Mouse (Mus musculus): ENCODE measurements around the gene Ctbp1. TPM values are rescaled to one million over a fixed set of nuclear protein-coding genes. Genes with fewer than 3 reads are reported as not detected.

Ctbp1 gene
- polyA plus RNA-seq (2015; fragmentation: Nextera tagmentation; extraction: Ambion mirVana): 206 and 213 TPM in 2 replicates

- peak; percentile 78 for ATAC-seq (ENCODE audit: insufficient read depth)
- peak within 1 kb of the TSS; percentile 98 for H3K27ac ChIP-seq (replicated peaks)
- WGBS (ENCODE audit: insufficient replicate concordance): under 1% methylated on average over 54 of the region's 57 CpGs
- H3K4me2 ChIP-seq: peak within 1 kb of the TSS; percentile 88
- no peaks in the 10 kb centered on the region for H3K27me3 ChIP-seq
- peak within 1 kb of the TSS; percentile 82 for H3K4me3 ChIP-seq (replicated peaks)
- H3K36me3 ChIP-seq (replicated peaks): peaks cover 25% of the 10 kb centered on the region
- H3K9me3 ChIP-seq (replicated peaks): no peaks in the 10 kb centered on the region
- H3K4me1 ChIP-seq (replicated peaks): peaks cover 69% of the 10 kb centered on the region
- H3K9ac ChIP-seq: peak within 1 kb of the TSS; percentile 92
Measured at GRCm38 (mm10) chr5:33274953-33275454, at the start of gene Ctbp1. TSS of gene Ctbp1 (minus strand) at chr5:33274994.

- Histone ChIP-seq H3K27ac (replicated peaks) (no peak overlapping the region), H3K4me1 (replicated peaks) (no peaks in the 10 kb centered on the region), H3K9me3 (replicated peaks) (no peaks in the 10 kb centered on the region), H3K4me2 (no peak overlapping the region), H3K4me3 (replicated peaks) (no peak overlapping the region), H3K9ac (no peak overlapping the region), H3K36me3 (replicated peaks) (no peaks in the 10 kb centered on the region), H3K27me3 (peaks cover 3% of the 10 kb centered on the region; the same call in 1 of the 2 replicates)
- ATAC-seq (ENCODE audit: insufficient read depth): no peak
- whole genome bisulfite sequencing (ENCODE audit: insufficient replicate concordance): 59% methylated on average over 2 of the region's 2 CpGs
Measured at GRCm38 (mm10) chr5:33324491-33324890, 49.7 kb upstream of the Ctbp1 start.

- no peaks in the 10 kb centered on the region for H3K9me3 ChIP-seq (replicated peaks)
- no peak overlapping the region for H3K9ac ChIP-seq
- no peak for ATAC-seq (ENCODE audit: insufficient read depth)
- no peaks in the 10 kb centered on the region for H3K27me3 ChIP-seq
- H3K4me1 ChIP-seq (replicated peaks): peaks cover 10% of the 10 kb centered on the region
- WGBS (ENCODE audit: insufficient replicate concordance): 60% methylated on average over 7 of the region's 7 CpGs
- H3K27ac ChIP-seq (replicated peaks): no peak overlapping the region
- no peak overlapping the region for H3K4me3 ChIP-seq (replicated peaks)
- H3K36me3 ChIP-seq (replicated peaks): no peaks in the 10 kb centered on the region
- H3K4me2 ChIP-seq: no peak overlapping the region
Measured at GRCm38 (mm10) chr5:33312192-33312591, 37.4 kb upstream of the Ctbp1 start.

GRCm38 (mm10) chr5:33310704-33311462, 36.1 kb upstream of the Ctbp1 start:
- Histone ChIP-seq H3K27ac (replicated peaks) (no peak overlapping the region; the same call in 1 of the 2 replicates), H3K9ac (no peak overlapping the region), H3K9me3 (replicated peaks) (no peaks in the 10 kb centered on the region), H3K4me2 (no peak overlapping the region), H3K27me3 (no peaks in the 10 kb centered on the region), H3K4me1 (replicated peaks) (peaks cover 10% of the 10 kb centered on the region), H3K36me3 (replicated peaks) (no peaks in the 10 kb centered on the region), H3K4me3 (replicated peaks) (no peak overlapping the region)
- peak; percentile 61 for ATAC-seq (ENCODE audit: insufficient read depth)
- 58% methylated on average over 3 of the region's 3 CpGs for WGBS (ENCODE audit: insufficient replicate concordance)

GRCm38 (mm10) chr5:33301801-33302200, 27.0 kb upstream of the Ctbp1 start:
- no peak for ATAC-seq (ENCODE audit: insufficient read depth)
- Histone ChIP-seq H3K36me3 (replicated peaks) (no peaks in the 10 kb centered on the region), H3K4me3 (replicated peaks) (no peak overlapping the region), H3K9ac (no peak overlapping the region), H3K4me1 (replicated peaks) (no peaks in the 10 kb centered on the region), H3K27me3 (peaks cover 4% of the 10 kb centered on the region; the same call in 1 of the 2 replicates), H3K27ac (replicated peaks) (no peak overlapping the region), H3K4me2 (no peak overlapping the region), H3K9me3 (replicated peaks) (no peaks in the 10 kb centered on the region)
- 61% methylated on average over 2 of the region's 2 CpGs for WGBS (ENCODE audit: insufficient replicate concordance)

- 56% methylated on average over 6 of the region's 6 CpGs for WGBS (ENCODE audit: insufficient replicate concordance)
- H3K9me3 ChIP-seq (replicated peaks): no peaks in the 10 kb centered on the region
- no peaks in the 10 kb centered on the region for H3K4me1 ChIP-seq (replicated peaks)
- H3K4me3 ChIP-seq (replicated peaks): no peak overlapping the region
- no peak overlapping the region for H3K9ac ChIP-seq
- no peak overlapping the region for H3K27ac ChIP-seq (replicated peaks)
- ATAC-seq (ENCODE audit: insufficient read depth): no peak
- peaks cover 25% of the 10 kb centered on the region for H3K27me3 ChIP-seq
- H3K4me2 ChIP-seq: no peak overlapping the region
- no peaks in the 10 kb centered on the region for H3K36me3 ChIP-seq (replicated peaks)
Measured at GRCm38 (mm10) chr5:33297164-33297563, 22.4 kb upstream of the Ctbp1 start.

GRCm38 (mm10) chr5:33293796-33294430, 19.1 kb upstream of the Ctbp1 start:
- Histone ChIP-seq H3K4me2 (no peak overlapping the region), H3K9ac (no peak overlapping the region), H3K27ac (replicated peaks) (no peak overlapping the region), H3K4me1 (replicated peaks) (no peaks in the 10 kb centered on the region), H3K9me3 (replicated peaks) (no peaks in the 10 kb centered on the region), H3K36me3 (replicated peaks) (no peaks in the 10 kb centered on the region), H3K27me3 (peaks cover 20% of the 10 kb centered on the region; the same call in 1 of the 2 replicates), H3K4me3 (replicated peaks) (no peak overlapping the region)
- ATAC-seq (ENCODE audit: insufficient read depth): no peak
- WGBS (ENCODE audit: insufficient replicate concordance): 55% methylated on average over 16 of the region's 16 CpGs

- no peak overlapping the region for H3K4me3 ChIP-seq (replicated peaks)
- WGBS (ENCODE audit: insufficient replicate concordance): 62% methylated on average over 7 of the region's 7 CpGs
- H3K4me2 ChIP-seq: no peak overlapping the region
- no peak overlapping the region for H3K27ac ChIP-seq (replicated peaks)
- ATAC-seq (ENCODE audit: insufficient read depth): no peak
- H3K36me3 ChIP-seq (replicated peaks): no peaks in the 10 kb centered on the region
- no peak overlapping the region for H3K9ac ChIP-seq
- H3K4me1 ChIP-seq (replicated peaks): 0 out of 2 replicates have a peak, but pooled peaks cover under 1% of the 10 kb centered on the region
- H3K9me3 ChIP-seq (replicated peaks): no peaks in the 10 kb centered on the region
- peaks cover 14% of the 10 kb centered on the region for H3K27me3 ChIP-seq
Measured at GRCm38 (mm10) chr5:33283951-33284350, 9.2 kb upstream of the Ctbp1 start.

GRCm38 (mm10) chr5:33281428-33281827, 6.6 kb upstream of the Ctbp1 start:
- no peak overlapping the region for H3K4me3 ChIP-seq (replicated peaks)
- H3K27ac ChIP-seq (replicated peaks): no peak overlapping the region
- H3K9ac ChIP-seq: no peak overlapping the region
- peaks cover 7% of the 10 kb centered on the region for H3K27me3 ChIP-seq
- H3K4me2 ChIP-seq: no peak overlapping the region
- H3K36me3 ChIP-seq (replicated peaks): no peaks in the 10 kb centered on the region
- 64% methylated on average over 1 of the region's 1 CpGs for WGBS (ENCODE audit: insufficient replicate concordance)
- ATAC-seq (ENCODE audit: insufficient read depth): no peak
- peaks cover 17% of the 10 kb centered on the region for H3K4me1 ChIP-seq (replicated peaks)
- no peaks in the 10 kb centered on the region for H3K9me3 ChIP-seq (replicated peaks)

- H3K4me3 ChIP-seq (replicated peaks): no peak overlapping the region
- WGBS (ENCODE audit: insufficient replicate concordance): 49% methylated on average over 5 of the region's 5 CpGs
- no peak overlapping the region for H3K27ac ChIP-seq (replicated peaks)
- H3K4me1 ChIP-seq (replicated peaks): peaks cover 30% of the 10 kb centered on the region
- H3K9me3 ChIP-seq (replicated peaks): no peaks in the 10 kb centered on the region
- no peaks in the 10 kb centered on the region for H3K36me3 ChIP-seq (replicated peaks)
- no peak overlapping the region for H3K9ac ChIP-seq
- H3K4me2 ChIP-seq: no peak overlapping the region
- ATAC-seq (ENCODE audit: insufficient read depth): no peak
- H3K27me3 ChIP-seq: peaks cover 5% of the 10 kb centered on the region
Measured at GRCm38 (mm10) chr5:33278950-33279349, 4.2 kb upstream of the Ctbp1 start.

- H3K27me3 ChIP-seq: no peaks in the 10 kb centered on the region
- no peak overlapping the region for H3K9ac ChIP-seq
- no peak for ATAC-seq (ENCODE audit: insufficient read depth)
- peaks cover 46% of the 10 kb centered on the region for H3K4me1 ChIP-seq (replicated peaks)
- no peak overlapping the region for H3K4me3 ChIP-seq (replicated peaks)
- H3K4me2 ChIP-seq: no peak overlapping the region
- H3K9me3 ChIP-seq (replicated peaks): no peaks in the 10 kb centered on the region
- peaks cover 9% of the 10 kb centered on the region for H3K36me3 ChIP-seq (replicated peaks)
- H3K27ac ChIP-seq (replicated peaks): no peak overlapping the region
- 38% methylated on average over 2 of the region's 2 CpGs for WGBS (ENCODE audit: insufficient replicate concordance)
Measured at GRCm38 (mm10) chr5:33277286-33277685, 2.5 kb upstream of the Ctbp1 start.
